Mouse (Mus musculus) brown adipose tissue, adult 24 weeks (tissue): Measurements from ENCODE around the gene Ptprj. TPM values are rescaled to one million over a fixed set of nuclear protein-coding genes. Genes with fewer than 3 reads are reported as not detected.
"Not testable (repeated sequence)": the region's sequence is repeated elsewhere in the genome, so short reads cannot be mapped to it uniquely, and the experiment has no call there.

ENCODE experiments used
- H3K27ac ChIP-seq: fragments of 200-500 bp; replicated peaks from 2 replicates; pipeline ENCODE4 v1.5.1; 2012; ENCODE audit warnings: low read depth, mild to moderate bottlenecking, low read length
- H3K4me1 ChIP-seq: fragments of 200-500 bp; 2 replicates; pipeline ENCODE4 v1.6.1; 2012; ENCODE audit warnings: low read length, mixed read lengths; ENCODE audit not compliant: control insufficient read depth, insufficient read depth, insufficient read length
- H3K4me3 ChIP-seq: fragments of 200-500 bp; 2 replicates; pipeline ENCODE4 v1.5.1; 2012; ENCODE audit warnings: low read depth, mild to moderate bottlenecking, low read length, moderate library complexity; ENCODE audit not compliant: insufficient read depth
- polyA plus RNA-seq: library from polyadenylated mRNA; stranded (reverse); fragments of >200 nt; gene quantifications from 2 replicates; pipeline ENCODE4 v1.2.4, GENCODE M21; 2012; ENCODE audit not compliant: missing spikeins, insufficient read depth, insufficient read length

Gene Ptprj
- polyA plus RNA-seq, 1 experiment, result 4.2 TPM

GRCm38 (mm10) chr2:90476792-90477191 lies 103.7 kb downstream of the Ptprj start:
- Histone ChIP-seq H3K4me3 (no peak overlapping the region), H3K4me1 (no peaks in the 10 kb centered on the region), H3K27ac (no peak overlapping the region)

GRCm38 (mm10) chr2:90476319-90476718 lies 104.1 kb downstream of the Ptprj start:
- no peak overlapping the region for H3K27ac ChIP-seq
- no peak overlapping the region for H3K4me3 ChIP-seq
- no peaks in the 10 kb centered on the region for H3K4me1 ChIP-seq

GRCm38 (mm10) chr2:90474593-90475405 lies 105.6 kb downstream of the Ptprj start:
- no peak overlapping the region for H3K27ac ChIP-seq
- peak overlapping the region; percentile 47 for H3K4me3 ChIP-seq
- no peaks in the 10 kb centered on the region for H3K4me1 ChIP-seq

GRCm38 (mm10) chr2:90472701-90473100 lies 107.7 kb downstream of the Ptprj start:
- Histone ChIP-seq H3K4me3 (no peak overlapping the region), H3K27ac (no peak overlapping the region), H3K4me1 (no peaks in the 10 kb centered on the region)

GRCm38 (mm10) chr2:90470122-90470521 lies 110.3 kb downstream of the Ptprj start:
- no peak overlapping the region for H3K27ac ChIP-seq
- no peaks in the 10 kb centered on the region for H3K4me1 ChIP-seq
- no peak overlapping the region for H3K4me3 ChIP-seq

GRCm38 (mm10) chr2:90466480-90466879 lies 114.0 kb downstream of the Ptprj start:
- H3K4me3 ChIP-seq, result no peak overlapping the region
- no peak overlapping the region for H3K27ac ChIP-seq
- no peaks in the 10 kb centered on the region for H3K4me1 ChIP-seq

GRCm38 (mm10) chr2:90463735-90464134 lies 116.7 kb downstream of the Ptprj start:
- Histone ChIP-seq H3K4me1 (no peaks in the 10 kb centered on the region), H3K27ac (no peak overlapping the region), H3K4me3 (no peak overlapping the region)

GRCm38 (mm10) chr2:90462252-90462651 lies 118.2 kb downstream of the Ptprj start:
- H3K4me1 ChIP-seq, result no peaks in the 10 kb centered on the region
- H3K27ac ChIP-seq, result no peak overlapping the region
- no peak overlapping the region for H3K4me3 ChIP-seq

GRCm38 (mm10) chr2:90457946-90458345 lies 122.5 kb downstream of the Ptprj start:
- Histone ChIP-seq H3K27ac (no peak overlapping the region), H3K4me3 (no peak overlapping the region), H3K4me1 (no peaks in the 10 kb centered on the region)

- no peak overlapping the region for H3K4me3 ChIP-seq
- no peaks in the 10 kb centered on the region for H3K4me1 ChIP-seq
- H3K27ac ChIP-seq, result no peak overlapping the region
These were observed 128.1 kb downstream of the Ptprj start for GRCm38 (mm10) chr2:90452380-90452779.

- Histone ChIP-seq H3K4me1 (no peaks in the 10 kb centered on the region), H3K4me3 (no peak overlapping the region), H3K27ac (no peak overlapping the region)
These were observed 131.3 kb downstream of the Ptprj start for GRCm38 (mm10) chr2:90448967-90449740.

GRCm38 (mm10) chr2:90443811-90444210 lies 136.6 kb downstream of the Ptprj start:
- Histone ChIP-seq H3K27ac (no peak overlapping the region), H3K4me3 (no peak overlapping the region), H3K4me1 (no peaks in the 10 kb centered on the region)

GRCm38 (mm10) chr2:90441811-90442210 lies 138.6 kb downstream of the Ptprj start:
- not testable (repeated sequence) for H3K4me1 ChIP-seq, H3K4me3 ChIP-seq, H3K27ac ChIP-seq

GRCm38 (mm10) chr2:90440169-90440568 lies 140.3 kb downstream of the Ptprj start:
- H3K4me1 ChIP-seq, H3K4me3 ChIP-seq: not testable (repeated sequence)

GRCm38 (mm10) chr2:90437453-90437852 lies 143.0 kb downstream of the Ptprj start:
- H3K4me1 ChIP-seq, H3K27ac ChIP-seq, H3K4me3 ChIP-seq: not testable (repeated sequence)

More at GRCm38 (mm10) chr2:90440169-90440568, 140.3 kb downstream of the Ptprj start:
- not testable (repeated sequence) for H3K27ac ChIP-seq

- not testable (repeated sequence) for H3K27ac ChIP-seq, H3K4me1 ChIP-seq, H3K4me3 ChIP-seq
These were observed 150.7 kb downstream of the Ptprj start for GRCm38 (mm10) chr2:90429782-90430181.
